In the genomic region with DNA sequence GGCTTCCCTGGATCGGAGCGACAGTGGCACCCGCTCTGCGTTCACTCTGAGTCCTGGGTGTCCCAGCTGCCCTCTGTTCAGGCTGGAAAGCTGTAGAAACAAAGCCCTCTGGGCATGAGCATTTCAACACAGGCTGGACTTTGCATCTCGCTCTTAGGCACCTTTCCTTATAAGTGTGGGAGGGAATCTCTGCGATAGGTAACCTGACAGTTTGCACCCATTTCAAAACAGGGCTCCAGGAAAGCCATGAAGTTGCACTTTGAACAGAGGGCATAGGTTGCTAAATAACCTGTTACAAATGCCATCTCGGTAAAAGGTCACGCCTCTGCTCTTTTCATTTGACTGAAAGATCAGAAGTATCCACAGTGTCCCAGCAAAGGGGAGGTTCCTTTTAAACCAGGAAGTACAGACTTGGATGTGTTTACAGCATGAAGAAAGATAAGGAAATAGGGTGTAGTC, we compare ENCODE assay signal across 14 mouse cellular contexts. TPM values are rescaled to one million over a fixed set of nuclear protein-coding genes. Genes with fewer than 3 reads are reported as not detected.
DNase-seq lines count a peak whose midpoint lies in the region; ATAC-seq lines count a peak whose summit lies in the region.
"Had no signal": no experiment of that assay in that cellular context is flagged by ENCODE, and none has a peak within 500 bp of the region (broad histone marks: within the 10 kb centered on the region; RNA-seq: fewer than 3 reads in every experiment).

No protein-coding gene starts in this region.

- H3K4me1 ChIP-seq in kidney, embryonic 16.5 days (ENCODE audit: insufficient read depth, low read length): no peaks in the 10 kb centered on the region; the same call in 1 of the 2 replicates
- H3K4me1 ChIP-seq in midbrain, embryonic 10.5 days: peaks cover 5% of the 10 kb centered on the region; the same call in 1 of the 2 replicates
- H3K4me1 ChIP-seq: hindbrain, embryonic 13.5 days had no signal

- no peaks in the 10 kb centered on the region for H3K27me3 ChIP-seq in kidney, embryonic 16.5 days (ENCODE audit: insufficient read depth, low read length)
- H3K27me3 ChIP-seq in midbrain, embryonic 10.5 days (ENCODE audit: low read depth, poor library complexity, severe bottlenecking): no peaks in the 10 kb centered on the region
- H3K27me3 ChIP-seq: hindbrain, embryonic 13.5 days had no signal

- no peak overlapping the region for H3K27ac ChIP-seq in kidney, embryonic 16.5 days (ENCODE audit: low read length)
- H3K27ac ChIP-seq in midbrain, embryonic 10.5 days (replicated peaks): no peak overlapping the region
- H3K27ac ChIP-seq: hindbrain, embryonic 13.5 days had no signal

- H3K9ac ChIP-seq in kidney, embryonic 16.5 days (replicated peaks; ENCODE audit: low read length): no peak overlapping the region
- H3K9ac ChIP-seq: hindbrain, embryonic 13.5 days; lung, embryonic 14.5 days had no signal

- no peaks in the 10 kb centered on the region for H3K9me3 ChIP-seq in kidney, embryonic 16.5 days (ENCODE audit: low read length)
- H3K9me3 ChIP-seq in midbrain, embryonic 10.5 days (replicated peaks): no peaks in the 10 kb centered on the region
- H3K9me3 ChIP-seq: hindbrain, embryonic 13.5 days had no signal

- WGBS in kidney, embryonic 16.5 days: 79% methylated on average over 8 of the region's 8 CpGs
- 93% methylated on average over 8 of the region's 8 CpGs for WGBS in midbrain, embryonic 10.5 days

- no peak for ATAC-seq in kidney, embryonic 16.5 days (ENCODE audit: low FRiP score, low TSS enrichment)
- ATAC-seq in megakaryocyte progenitor cell, adult 5-6 weeks (replicated peaks; ENCODE audit: poor library complexity): peak; percentile 65

- no peak overlapping the region for H3K4me3 ChIP-seq in kidney, embryonic 16.5 days (ENCODE audit: low read length)
- no peak overlapping the region for H3K4me3 ChIP-seq in midbrain, embryonic 10.5 days
- H3K4me3 ChIP-seq: hindbrain, embryonic 13.5 days had no signal

- H3K4me2 ChIP-seq in kidney, embryonic 16.5 days (replicated peaks; ENCODE audit: low read depth, low read length): no peak overlapping the region
- H3K4me2 ChIP-seq: hindbrain, embryonic 13.5 days; lung, embryonic 14.5 days had no signal

- H3K36me3 ChIP-seq in kidney, embryonic 16.5 days (ENCODE audit: insufficient read depth, low read length): no peaks in the 10 kb centered on the region
- no peaks in the 10 kb centered on the region for H3K36me3 ChIP-seq in midbrain, embryonic 10.5 days
- H3K36me3 ChIP-seq: hindbrain, embryonic 13.5 days had no signal

- peak; percentile 69 for DNase-seq in kidney, adult 18-20 months
- DNase-seq in fat pad, adult 2 months (ENCODE audit: extremely low read depth, low read depth, low spot score): peak; percentile 99
- peak; percentile 73 to 89 for DNase-seq in kidney, postnatal 36 days
- DNase-seq in cerebellum, adult 8-10 months: no peak
- no peak for DNase-seq in cerebellum, postnatal 4 days (ENCODE audit: low spot score in 2 of 2)
- DNase-seq in midbrain, embryonic 10.5 days (ENCODE audit: low spot score): no peak
- DNase-seq: cerebellum, postnatal 14 days; lung, embryonic 14.5 days; thymus, postnatal 14 days had no signal

RNA-seq across cellular contexts. Expression of a gene that starts 19.2 kb away (rescaled TPM):
- 0.45 and 0.78 TPM in 2 replicates for polyA plus RNA-seq in kidney, embryonic 16.5 days (2015; fragmentation: Nextera tagmentation; extraction: Ambion mirVana)
- total RNA-seq in megakaryocyte progenitor cell, adult 5-6 weeks (2015): 0.91 and 1.4 TPM in 2 replicates
- 0.74 and 2.1 TPM in 2 replicates for total RNA-seq in megakaryocyte progenitor cell, adult 5-6 weeks (2017)
- polyA plus RNA-seq in midbrain, embryonic 10.5 days (2016; fragmentation: Nextera tagmentation; extraction: Ambion mirVana): not detected in 2 replicates
- total RNA-seq: left cerebral cortex, adult 18-20 months; midbrain, postnatal 0 days had no signal
- polyA plus RNA-seq: lung, embryonic 14.5 days; midbrain, postnatal 0 days had no signal

Comparison
In these comparisons a context has a peak if more than half of its experiments do, and no peak if none do; other contexts are left out.
1. DNase-seq: peak in kidney, adult 18-20 months (single experiment), fat pad, adult 2 months (single experiment) and kidney, postnatal 36 days (2 of 2); none in cerebellum, adult 8-10 months (single experiment), cerebellum, postnatal 4 days (0 of 2) and midbrain, embryonic 10.5 days (single experiment).